Mouse (Mus musculus) ovary, adult 18-20 months (tissue): ENCODE measurements around the gene Nono.

ENCODE experiments used
- DNase-seq: peaks from one replicate; pipeline ENCODE4 v3.0.0; 2022; ENCODE audit warnings: low spot score, mixed read lengths

Gene Nono

GRCm38 (mm10) chrX:101486487-101487152 is 57.5 kb downstream of the Nono start:
- DNase-seq = peak; percentile 16
